Mouse (Mus musculus): ENCODE data around the gene Akap1.

The Akap1 gene

DNA sequence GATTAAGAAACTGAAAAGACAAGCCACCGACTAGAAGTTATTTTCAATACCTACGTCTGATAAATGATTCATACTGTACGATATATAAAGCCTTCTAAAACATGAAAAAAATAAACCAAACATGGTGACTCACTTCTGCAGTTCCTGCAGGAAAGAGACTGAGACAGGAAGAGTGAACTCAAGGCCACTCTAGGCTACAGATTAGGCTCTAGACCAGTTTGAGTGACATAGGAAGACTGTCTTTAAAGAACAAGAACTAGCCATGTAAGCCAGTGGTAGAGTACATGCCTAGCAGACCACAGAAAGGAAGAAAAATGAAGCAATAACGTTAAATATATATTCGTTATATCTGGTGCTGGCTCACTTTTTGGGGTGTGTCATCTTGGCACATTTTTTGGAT is 81.9 kb downstream of the Akap1 start:
- no peak for DNase-seq (ENCODE audit: low spot score in 2 of 2)
